Mouse (Mus musculus): ENCODE results near the gene Siah2. TPM values are rescaled to one million over a fixed set of nuclear protein-coding genes. Genes with fewer than 3 reads are reported as not detected.

The Siah2 gene
- polyA plus RNA-seq (2014; fragmentation: Nextera tagmentation; extraction: Ambion mirVana) = 16.3 and 17.3 TPM in 2 replicates

GRCm38 (mm10) chr3:58691997-58692721, at the start of gene Siah2:
Gene Siah2, minus strand, starts transcription at chr3:58692400.
- Histone ChIP-seq H3K36me3 (replicated peaks; ENCODE audit: control insufficient read depth, insufficient read depth) (no peaks in the 10 kb centered on the region; the same call in 1 of the 2 replicates), H3K4me3 (replicated peaks; ENCODE audit: low read length) (peak within 1 kb of the TSS; percentile 93), H3K27ac (peak within 1 kb of the TSS; percentile 90), H3K4me1 (replicated peaks; ENCODE audit: control insufficient read depth, insufficient read depth, low read length) (peaks cover 14% of the 10 kb centered on the region), H3K9me3 (ENCODE audit: control insufficient read depth, low read length) (no peaks in the 10 kb centered on the region), H3K27me3 (ENCODE audit: control insufficient read depth, insufficient read depth, low read length) (no peaks in the 10 kb centered on the region), H3K9ac (peak within 1 kb of the TSS; percentile 93), H3K4me2 (replicated peaks) (peak within 1 kb of the TSS; percentile 91)
- ATAC-seq (ENCODE audit: low FRiP score) = peak; percentile 97
- WGBS = under 1% methylated on average over 87 of the region's 87 CpGs
- peak; percentile 91 for DNase-seq (ENCODE audit: low spot score)

- DNase-seq (ENCODE audit: low spot score) (no peak), ATAC-seq (ENCODE audit: low FRiP score) (no peak)
- Histone ChIP-seq H3K27me3 (ENCODE audit: control insufficient read depth, insufficient read depth, low read length) (no peaks in the 10 kb centered on the region), H3K27ac (no peak overlapping the region), H3K9me3 (ENCODE audit: control insufficient read depth, low read length) (no peaks in the 10 kb centered on the region), H3K4me2 (replicated peaks) (no peak overlapping the region), H3K36me3 (replicated peaks; ENCODE audit: control insufficient read depth, insufficient read depth) (no peaks in the 10 kb centered on the region), H3K9ac (no peak overlapping the region), H3K4me3 (replicated peaks; ENCODE audit: low read length) (no peak overlapping the region), H3K4me1 (replicated peaks; ENCODE audit: control insufficient read depth, insufficient read depth, low read length) (no peaks in the 10 kb centered on the region; the same call in 1 of the 2 replicates)
- WGBS = 61% methylated on average over 2 of the region's 2 CpGs
Measured at GRCm38 (mm10) chr3:58739536-58739935, 47.3 kb upstream of the Siah2 start.

- Histone ChIP-seq H3K4me2 (replicated peaks) (no peak overlapping the region), H3K36me3 (replicated peaks; ENCODE audit: control insufficient read depth, insufficient read depth) (no peaks in the 10 kb centered on the region), H3K4me1 (replicated peaks; ENCODE audit: control insufficient read depth, insufficient read depth, low read length) (no peaks in the 10 kb centered on the region; the same call in 1 of the 2 replicates), H3K9ac (no peak overlapping the region), H3K27ac (no peak overlapping the region), H3K4me3 (replicated peaks; ENCODE audit: low read length) (no peak overlapping the region), H3K9me3 (ENCODE audit: control insufficient read depth, low read length) (no peaks in the 10 kb centered on the region), H3K27me3 (ENCODE audit: control insufficient read depth, insufficient read depth, low read length) (no peaks in the 10 kb centered on the region)
- ATAC-seq (ENCODE audit: low FRiP score) (peak; percentile 40; the same call in 1 of the 2 replicates), DNase-seq (ENCODE audit: low spot score) (no peak)
- 19% methylated on average over 6 of the region's 6 CpGs for WGBS
Measured at GRCm38 (mm10) chr3:58738346-58739089, 46.3 kb upstream of the Siah2 start.

- no peaks in the 10 kb centered on the region for H3K9me3 ChIP-seq (ENCODE audit: control insufficient read depth, low read length)
- H3K9ac ChIP-seq = no peak overlapping the region
- no peaks in the 10 kb centered on the region for H3K27me3 ChIP-seq (ENCODE audit: control insufficient read depth, insufficient read depth, low read length)
- no peak for DNase-seq (ENCODE audit: low spot score)
- 76% methylated on average over 5 of the region's 5 CpGs for WGBS
- no peaks in the 10 kb centered on the region; the same call in 1 of the 2 replicates for H3K4me1 ChIP-seq (replicated peaks; ENCODE audit: control insufficient read depth, insufficient read depth, low read length)
- no peaks in the 10 kb centered on the region for H3K36me3 ChIP-seq (replicated peaks; ENCODE audit: control insufficient read depth, insufficient read depth)
- H3K4me2 ChIP-seq (replicated peaks) = no peak overlapping the region
- no peak overlapping the region for H3K27ac ChIP-seq
- no peak for ATAC-seq (ENCODE audit: low FRiP score)
- no peak overlapping the region for H3K4me3 ChIP-seq (replicated peaks; ENCODE audit: low read length)
Measured at GRCm38 (mm10) chr3:58731520-58731919, 39.3 kb upstream of the Siah2 start.

- H3K36me3 ChIP-seq (replicated peaks; ENCODE audit: control insufficient read depth, insufficient read depth) = no peaks in the 10 kb centered on the region
- no peak overlapping the region for H3K4me2 ChIP-seq (replicated peaks)
- 88% methylated on average over 3 of the region's 3 CpGs for WGBS
- DNase-seq (ENCODE audit: low spot score) = no peak
- no peaks in the 10 kb centered on the region for H3K27me3 ChIP-seq (ENCODE audit: control insufficient read depth, insufficient read depth, low read length)
- H3K9me3 ChIP-seq (ENCODE audit: control insufficient read depth, low read length) = no peaks in the 10 kb centered on the region
- ATAC-seq (ENCODE audit: low FRiP score) = no peak
- no peak overlapping the region for H3K9ac ChIP-seq
- no peaks in the 10 kb centered on the region; the same call in 1 of the 2 replicates for H3K4me1 ChIP-seq (replicated peaks; ENCODE audit: control insufficient read depth, insufficient read depth, low read length)
- H3K4me3 ChIP-seq (replicated peaks; ENCODE audit: low read length) = no peak overlapping the region
- H3K27ac ChIP-seq = no peak overlapping the region
Measured at GRCm38 (mm10) chr3:58730580-58730979, 38.4 kb upstream of the Siah2 start.

GRCm38 (mm10) chr3:58729549-58729948, 37.3 kb upstream of the Siah2 start:
- Histone ChIP-seq H3K27ac (no peak overlapping the region), H3K9ac (no peak overlapping the region), H3K4me3 (replicated peaks; ENCODE audit: low read length) (no peak overlapping the region), H3K4me2 (replicated peaks) (no peak overlapping the region), H3K9me3 (ENCODE audit: control insufficient read depth, low read length) (no peaks in the 10 kb centered on the region), H3K4me1 (replicated peaks; ENCODE audit: control insufficient read depth, insufficient read depth, low read length) (no peaks in the 10 kb centered on the region; the same call in 1 of the 2 replicates), H3K36me3 (replicated peaks; ENCODE audit: control insufficient read depth, insufficient read depth) (no peaks in the 10 kb centered on the region), H3K27me3 (ENCODE audit: control insufficient read depth, insufficient read depth, low read length) (no peaks in the 10 kb centered on the region)
- DNase-seq (ENCODE audit: low spot score) (no peak), ATAC-seq (ENCODE audit: low FRiP score) (no peak)

GRCm38 (mm10) chr3:58727601-58728000, 35.4 kb upstream of the Siah2 start:
- H3K4me1 ChIP-seq (replicated peaks; ENCODE audit: control insufficient read depth, insufficient read depth, low read length) = no peaks in the 10 kb centered on the region; the same call in 1 of the 2 replicates
- no peak overlapping the region for H3K4me2 ChIP-seq (replicated peaks)
- H3K9me3 ChIP-seq (ENCODE audit: control insufficient read depth, low read length) = no peaks in the 10 kb centered on the region
- no peak for ATAC-seq (ENCODE audit: low FRiP score)
- WGBS = 88% methylated on average over 4 of the region's 4 CpGs
- no peaks in the 10 kb centered on the region for H3K27me3 ChIP-seq (ENCODE audit: control insufficient read depth, insufficient read depth, low read length)
- H3K36me3 ChIP-seq (replicated peaks; ENCODE audit: control insufficient read depth, insufficient read depth) = no peaks in the 10 kb centered on the region
- H3K27ac ChIP-seq = no peak overlapping the region
- no peak for DNase-seq (ENCODE audit: low spot score)
- no peak overlapping the region for H3K4me3 ChIP-seq (replicated peaks; ENCODE audit: low read length)
- no peak overlapping the region for H3K9ac ChIP-seq

- Histone ChIP-seq H3K27ac (no peak overlapping the region), H3K36me3 (replicated peaks; ENCODE audit: control insufficient read depth, insufficient read depth) (no peaks in the 10 kb centered on the region), H3K4me1 (replicated peaks; ENCODE audit: control insufficient read depth, insufficient read depth, low read length) (no peaks in the 10 kb centered on the region), H3K4me2 (replicated peaks) (no peak overlapping the region), H3K4me3 (replicated peaks; ENCODE audit: low read length) (no peak overlapping the region), H3K9ac (no peak overlapping the region), H3K9me3 (ENCODE audit: control insufficient read depth, low read length) (no peaks in the 10 kb centered on the region), H3K27me3 (ENCODE audit: control insufficient read depth, insufficient read depth, low read length) (no peaks in the 10 kb centered on the region)
- DNase-seq (ENCODE audit: low spot score) = peak; percentile 58
- 47% methylated on average over 3 of the region's 3 CpGs for WGBS
- ATAC-seq (ENCODE audit: low FRiP score) = no peak; the same call in 1 of the 2 replicates
Measured at GRCm38 (mm10) chr3:58727012-58727411, 34.8 kb upstream of the Siah2 start.

- WGBS = 80% methylated on average over 3 of the region's 3 CpGs
- Histone ChIP-seq H3K4me2 (replicated peaks) (no peak overlapping the region), H3K27ac (no peak overlapping the region), H3K4me3 (replicated peaks; ENCODE audit: low read length) (no peak overlapping the region), H3K36me3 (replicated peaks; ENCODE audit: control insufficient read depth, insufficient read depth) (no peaks in the 10 kb centered on the region), H3K27me3 (ENCODE audit: control insufficient read depth, insufficient read depth, low read length) (no peaks in the 10 kb centered on the region), H3K4me1 (replicated peaks; ENCODE audit: control insufficient read depth, insufficient read depth, low read length) (no peaks in the 10 kb centered on the region), H3K9ac (no peak overlapping the region), H3K9me3 (ENCODE audit: control insufficient read depth, low read length) (no peaks in the 10 kb centered on the region)
- DNase-seq (ENCODE audit: low spot score) (no peak), ATAC-seq (ENCODE audit: low FRiP score) (no peak)
Measured at GRCm38 (mm10) chr3:58726374-58726773, 34.2 kb upstream of the Siah2 start.
